Mouse (Mus musculus) brain, embryonic 14.5 days (tissue): ENCODE measurements around the gene Nrn1. TPM values are rescaled to one million over a fixed set of nuclear protein-coding genes. Genes with fewer than 3 reads are reported as not detected.

Source experiments
- DNase-seq: peaks from one replicate; pipeline ENCODE4 v3.0.0-alpha.2; 2011; ENCODE audit warnings: low read depth
- CTCF ChIP-seq: fragments of 200-500 bp; IDR thresholded peaks from 2 replicates; pipeline ENCODE4 v1.5.1; 2012; ENCODE audit warnings: inconsistent platforms, mild to moderate bottlenecking, moderate library complexity, borderline replicate concordance; ENCODE audit not compliant: insufficient read depth, insufficient read length; ENCODE audit errors: extremely low read depth
- POLR2A ChIP-seq: fragments of 200-500 bp; IDR thresholded peaks from 2 replicates; pipeline ENCODE4 v1.6.1; 2012; ENCODE audit warnings: mild to moderate bottlenecking, inconsistent platforms, borderline replicate concordance; ENCODE audit not compliant: poor library complexity, insufficient read depth, insufficient read length, severe bottlenecking; ENCODE audit errors: extremely low read depth
- polyA plus RNA-seq: library from polyadenylated mRNA; depleted of rRNA; stranded (reverse); fragments of >200 nt; gene quantifications from 2 replicates; pipeline ENCODE4 v1.2.3, GENCODE M21; 2012

Nrn1 gene
- polyA plus RNA-seq, 1 experiment = 67.3 TPM

DNA sequence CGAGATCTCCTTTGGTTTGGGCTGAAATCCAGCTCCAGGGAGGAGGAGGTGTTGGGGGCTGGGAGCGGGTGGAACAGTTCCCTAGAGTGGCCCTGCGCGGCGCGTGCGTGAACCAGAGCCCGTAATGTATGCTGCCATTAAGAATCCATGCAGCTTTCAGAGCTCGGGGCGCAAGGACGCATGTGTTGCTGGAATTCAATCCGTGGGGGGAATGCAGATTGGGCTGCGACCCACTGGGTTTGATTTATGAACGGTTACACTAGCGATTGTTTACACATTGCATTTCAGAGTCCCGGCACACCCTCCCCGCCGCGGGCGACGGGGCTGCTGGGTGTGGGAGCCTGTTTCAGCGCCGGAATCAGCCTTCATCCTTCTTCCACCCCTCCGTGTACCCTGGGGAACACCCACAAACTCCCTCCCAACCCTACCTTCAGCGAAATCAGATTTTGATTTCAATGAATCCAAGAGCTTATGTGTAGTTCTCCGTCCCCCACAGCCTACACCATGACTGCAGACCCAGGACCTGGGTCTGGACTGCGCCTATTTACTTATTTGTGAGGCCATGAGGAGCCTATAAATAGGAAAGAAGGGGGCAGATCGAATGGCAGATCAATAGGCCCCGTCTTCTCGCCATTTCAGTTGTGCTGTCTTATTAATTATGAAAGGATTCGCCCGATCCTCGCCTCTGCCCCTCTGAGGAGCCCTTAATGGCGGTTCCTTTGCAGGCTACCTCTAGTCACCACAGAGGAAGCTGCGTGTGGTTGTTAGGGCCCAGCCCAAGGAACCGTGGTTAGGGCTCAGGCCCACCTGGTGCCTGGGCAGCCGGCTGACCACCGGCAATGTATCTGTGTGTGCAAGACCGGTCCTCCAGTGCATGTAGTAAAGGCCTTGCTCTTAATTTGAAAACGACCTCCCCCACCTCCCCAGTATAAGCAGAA lies 10.1 kb downstream of the Nrn1 start:
- TF ChIP-seq POLR2A (no peak), CTCF (no peak)
- peak; percentile 95 for DNase-seq

DNA sequence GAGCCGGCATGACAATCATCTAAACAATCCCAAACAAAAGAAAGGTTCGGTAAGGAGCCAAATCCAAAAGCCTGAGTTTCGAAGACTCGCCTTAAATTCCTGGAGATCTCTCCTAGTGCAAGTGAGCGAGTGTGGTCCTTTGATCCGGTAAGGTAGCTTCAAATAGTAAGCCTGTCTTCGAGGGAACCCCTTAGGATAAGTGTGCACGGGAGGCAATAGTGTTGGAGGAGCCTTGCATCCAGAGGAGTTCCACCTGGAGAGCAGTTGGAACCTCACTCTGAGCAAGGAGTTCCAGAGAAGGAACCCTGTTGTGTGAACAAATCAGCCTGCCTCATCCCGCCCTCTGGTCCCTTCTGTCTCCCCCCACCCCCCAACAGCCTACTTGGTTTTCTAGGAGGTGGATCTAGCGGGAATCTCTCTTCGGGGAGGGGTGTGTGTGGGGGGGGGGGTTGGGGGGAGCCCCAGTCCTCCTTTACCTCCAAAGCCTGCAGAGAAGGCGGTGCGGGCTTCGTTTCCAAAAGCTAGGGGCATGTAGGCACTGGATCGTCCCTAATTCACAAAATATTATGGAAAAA lies 11.1 kb downstream of the Nrn1 start:
- no peak for TF ChIP-seq CTCF
- TF ChIP-seq POLR2A = no peak
- peak; percentile 56 for DNase-seq

DNA sequence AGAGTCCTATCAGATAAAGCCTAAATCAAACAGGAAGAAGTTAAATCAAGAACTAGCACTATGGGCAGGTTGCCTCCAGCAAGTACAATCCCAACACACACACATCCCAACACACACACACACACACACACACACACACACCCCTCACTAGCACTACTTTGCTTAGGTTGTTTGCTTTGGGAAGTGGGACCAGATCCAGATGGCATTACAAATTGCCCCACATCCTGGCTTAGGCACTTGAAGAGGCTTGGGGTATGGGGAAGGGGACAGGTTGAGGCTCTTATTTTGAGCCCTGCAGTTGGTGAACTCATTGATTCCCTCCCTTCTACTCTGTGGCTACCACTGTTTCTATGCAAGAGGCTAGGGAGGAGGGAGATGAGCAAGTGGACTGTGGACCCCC lies 12.6 kb downstream of the Nrn1 start:
- DNase-seq = no peak
- TF ChIP-seq CTCF (no peak), POLR2A (no peak)

DNA sequence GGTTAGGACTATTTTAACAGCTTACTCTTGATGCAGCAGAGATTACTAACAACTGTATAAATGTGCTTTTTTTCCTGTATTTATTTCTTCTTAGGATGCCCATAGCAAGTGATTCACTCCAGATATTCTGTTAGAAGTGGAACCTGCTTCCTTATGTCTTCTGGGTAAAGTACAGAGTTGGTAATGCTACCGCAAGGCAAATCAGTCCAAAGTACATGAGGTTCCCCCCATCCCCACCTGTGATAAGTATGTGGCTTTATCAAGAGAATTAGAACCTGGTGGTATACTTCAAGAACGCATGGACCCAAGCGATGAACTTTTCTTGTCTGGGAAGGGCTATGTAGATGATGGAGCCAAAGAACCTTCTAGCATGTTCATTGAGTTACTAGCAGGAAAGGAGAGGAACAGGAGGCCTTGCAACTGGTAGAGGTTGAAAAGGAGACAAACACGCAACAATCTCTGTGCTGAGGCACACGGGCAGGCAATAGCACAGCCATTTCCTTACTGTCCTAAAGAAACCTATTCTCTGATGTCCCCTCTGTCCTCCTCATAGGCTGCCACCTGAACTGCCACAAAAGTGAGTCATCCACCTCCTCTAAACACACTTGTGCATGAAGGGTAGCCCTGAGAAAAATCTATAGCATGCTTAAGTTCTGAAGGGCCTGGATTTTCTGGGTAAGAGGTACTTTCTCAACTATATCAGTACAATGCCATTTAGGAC lies 14.5 kb downstream of the Nrn1 start:
- TF ChIP-seq CTCF = no peak
- TF ChIP-seq POLR2A = no peak

DNA sequence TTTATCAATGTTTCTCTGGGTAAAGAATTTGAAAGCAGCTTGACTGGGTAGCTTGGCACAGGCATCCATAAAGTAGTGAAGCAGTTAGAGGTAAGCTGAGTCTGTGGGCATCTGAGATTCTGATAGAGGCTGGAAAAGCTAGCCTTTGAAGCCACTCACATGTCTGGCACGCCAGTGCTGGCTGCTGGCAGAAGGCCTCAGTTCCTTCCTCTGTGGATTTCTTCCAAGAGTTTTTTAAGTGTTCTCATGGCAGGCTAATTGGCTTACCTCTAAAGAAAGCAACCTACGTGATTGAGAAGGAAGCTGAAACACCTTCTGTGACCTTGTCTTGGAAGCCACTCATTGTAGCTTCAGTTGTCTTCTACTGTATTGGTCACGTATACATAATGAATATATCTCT lies 17.6 kb downstream of the Nrn1 start:
- DNase-seq = peak; percentile 64
- TF ChIP-seq CTCF = no peak
- no peak for TF ChIP-seq POLR2A

More for the DNA sequence above, 14.5 kb downstream of the Nrn1 start:
- DNase-seq = no peak

DNA sequence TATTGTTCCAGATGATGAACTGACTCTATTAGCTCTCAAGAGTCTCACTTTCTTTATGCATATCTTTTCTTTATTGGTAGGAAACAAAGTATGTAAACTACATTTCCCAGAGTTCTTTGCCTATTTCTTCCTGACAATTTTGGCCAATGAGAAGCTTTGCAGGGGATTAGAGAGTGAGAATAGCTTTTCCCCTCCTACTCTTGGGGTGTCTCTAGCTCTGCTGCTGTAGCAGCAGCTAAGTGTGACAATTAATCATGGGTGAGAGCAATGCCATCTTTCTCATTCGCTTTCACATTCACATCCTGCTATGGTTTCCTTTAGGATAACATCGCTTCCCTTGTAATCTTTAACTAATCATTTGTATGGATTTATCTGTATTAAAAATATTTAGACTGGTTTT lies 18.2 kb downstream of the Nrn1 start:
- TF ChIP-seq POLR2A (no peak), CTCF (no peak)
- peak; percentile 79 for DNase-seq

DNA sequence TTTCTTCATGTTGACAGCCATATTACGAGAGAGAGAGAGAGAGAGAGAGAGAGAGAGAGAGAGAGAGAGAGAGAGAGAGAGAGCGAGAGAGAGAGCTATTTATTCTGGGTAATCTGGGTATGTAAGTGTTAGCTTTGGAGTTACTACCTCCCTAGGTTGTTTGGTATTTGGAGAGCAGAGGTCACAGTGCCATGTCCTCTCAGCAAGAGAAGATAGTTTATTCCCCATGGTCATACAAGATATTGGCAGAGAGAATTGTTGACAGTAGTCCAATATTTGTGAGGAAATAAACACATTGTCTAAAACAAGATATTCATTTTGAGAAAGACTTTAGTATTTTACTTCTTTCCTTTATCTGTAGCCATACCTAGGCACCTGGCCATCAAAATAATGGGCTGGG lies 20.8 kb downstream of the Nrn1 start:
- TF ChIP-seq CTCF (no peak), POLR2A (no peak)

DNA sequence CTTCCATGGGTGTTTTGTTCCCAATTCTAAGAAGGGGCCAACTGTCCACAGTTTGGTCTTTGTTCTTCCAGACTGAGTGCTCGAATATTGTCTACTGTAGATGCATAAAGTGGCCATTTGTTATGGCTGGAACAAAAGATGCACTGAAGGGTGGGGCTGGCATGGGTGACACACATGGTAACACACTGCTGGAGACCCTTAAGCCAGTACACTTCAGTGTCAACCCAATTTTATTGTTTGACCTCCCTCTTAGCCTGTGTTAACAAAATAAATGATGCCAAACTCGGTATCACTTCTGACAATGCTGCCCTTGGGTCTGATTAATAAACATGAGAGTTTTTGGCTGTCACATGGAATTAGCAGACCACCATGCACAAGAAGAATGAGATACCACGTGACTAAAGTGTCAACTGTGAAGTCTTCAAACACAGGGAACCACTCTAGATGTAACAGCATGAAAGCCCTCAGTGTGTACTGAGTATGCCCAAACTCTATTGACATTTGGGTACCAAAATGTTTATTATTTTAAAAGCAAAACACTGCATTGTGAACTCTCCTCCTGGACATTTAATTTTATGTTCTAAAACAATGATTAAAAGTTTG lies 27.7 kb downstream of the Nrn1 start:
- peak; percentile 23 for DNase-seq

More for the DNA sequence above, 20.8 kb downstream of the Nrn1 start:
- DNase-seq = no peak

DNA sequence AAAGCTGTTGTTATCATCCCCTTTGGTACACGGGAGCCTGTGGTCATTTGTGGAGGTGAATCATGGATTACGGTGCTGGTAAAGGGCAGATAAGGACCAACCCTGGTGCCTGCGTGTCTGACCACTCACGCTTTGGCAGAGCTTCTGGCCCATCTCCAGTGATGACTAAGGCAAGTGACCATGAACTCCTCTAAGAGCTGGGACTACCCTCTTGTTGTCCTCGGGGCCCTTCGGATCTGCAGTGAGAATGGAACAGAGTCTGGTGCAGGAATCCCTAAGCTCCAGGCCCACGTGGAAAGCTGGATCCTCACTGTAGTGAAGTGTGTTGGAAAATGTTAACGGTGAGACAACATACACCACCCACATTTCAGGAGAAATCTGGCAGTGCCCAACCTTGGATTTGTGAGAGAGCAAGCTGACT lies 38.6 kb downstream of the Nrn1 start:
- DNase-seq = no peak
- TF ChIP-seq POLR2A (no peak), CTCF (no peak)

More for the DNA sequence above, 27.7 kb downstream of the Nrn1 start:
- no peak for TF ChIP-seq CTCF

DNA sequence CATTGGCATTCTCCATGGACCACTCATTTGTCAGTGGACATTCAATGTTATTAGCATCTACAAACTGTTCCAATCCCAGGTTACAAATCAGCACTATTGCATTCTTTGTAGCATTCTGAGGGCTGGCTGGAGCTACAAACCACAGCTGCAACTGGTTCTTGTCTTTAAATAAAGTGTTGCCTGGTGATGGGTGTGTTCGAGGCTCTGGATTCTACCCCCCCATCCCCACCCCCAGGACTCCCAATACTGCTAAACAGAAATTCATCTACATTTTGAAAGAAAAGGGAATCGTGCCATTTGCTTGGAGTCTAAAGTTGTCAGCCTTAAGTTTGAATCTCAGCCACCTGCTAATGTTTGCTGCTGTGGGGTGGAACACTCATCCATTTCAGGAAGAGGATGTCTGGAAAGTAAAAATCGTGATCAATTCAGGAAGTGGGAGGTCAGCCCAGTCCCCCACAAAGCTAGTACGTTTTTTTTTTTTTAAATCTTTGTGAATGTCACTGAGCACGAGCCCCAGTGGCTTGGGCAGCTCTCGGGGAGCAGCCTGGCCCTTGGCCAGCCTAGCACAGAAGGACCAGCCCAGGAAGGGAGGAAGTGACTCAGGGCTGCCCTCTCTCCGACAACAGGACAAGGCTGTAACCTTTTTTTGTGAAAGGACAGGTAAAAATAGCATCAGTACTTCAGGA lies 39.3 kb downstream of the Nrn1 start:
- TF ChIP-seq CTCF (no peak), POLR2A (no peak)
- DNase-seq = no peak

DNA sequence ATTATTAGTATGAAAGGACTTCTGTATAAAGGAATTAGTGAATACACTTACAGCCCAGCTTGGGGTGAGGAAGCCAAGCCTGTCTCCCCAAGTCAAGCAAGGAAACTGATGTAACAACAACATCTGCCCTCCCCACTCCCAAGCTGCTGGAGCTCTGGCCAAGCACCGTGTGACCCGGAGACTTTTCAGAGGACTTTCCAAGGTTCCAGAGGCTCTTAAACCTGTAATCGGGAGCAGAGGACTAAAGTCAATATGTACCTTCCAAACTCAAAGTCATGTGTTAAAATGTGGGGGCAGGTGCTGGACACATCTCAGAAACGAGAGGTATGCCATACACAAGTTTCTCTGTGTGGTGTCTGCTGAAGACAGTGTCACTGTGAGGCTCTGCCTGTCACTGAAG lies 51.4 kb downstream of the Nrn1 start:
- no peak for DNase-seq
- TF ChIP-seq CTCF (no peak), POLR2A (no peak)

DNA sequence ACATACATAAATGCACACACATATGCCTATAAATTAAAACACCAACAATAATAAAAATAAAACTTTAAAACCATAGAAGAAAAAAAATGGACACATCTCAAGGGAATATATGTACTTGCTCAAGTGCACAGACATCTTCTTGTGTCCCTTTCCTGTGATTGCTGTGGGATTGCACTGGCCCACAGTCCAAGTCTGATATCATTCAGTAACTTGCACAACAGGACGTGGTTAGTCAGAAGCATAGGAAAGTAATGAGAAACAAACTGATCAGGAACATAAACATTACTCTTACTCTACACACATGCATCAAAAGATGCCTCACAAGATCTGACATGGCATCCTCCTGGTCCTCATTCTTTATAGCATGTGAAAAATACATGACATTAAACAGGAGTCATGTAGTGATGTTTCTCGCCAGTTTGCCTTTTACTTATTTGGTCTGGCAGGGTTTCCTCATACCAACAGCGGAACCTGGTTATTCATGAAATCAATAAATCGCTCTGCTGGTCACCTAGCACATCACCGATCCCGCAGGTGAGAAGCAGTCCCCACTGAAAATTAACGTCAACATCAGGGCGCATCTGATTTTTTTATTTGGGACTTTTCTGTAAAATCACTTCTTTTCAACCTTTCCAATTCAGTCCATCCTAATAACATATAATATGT lies 54.1 kb downstream of the Nrn1 start:
- DNase-seq = no peak
- TF ChIP-seq CTCF (no peak), POLR2A (no peak)

DNA sequence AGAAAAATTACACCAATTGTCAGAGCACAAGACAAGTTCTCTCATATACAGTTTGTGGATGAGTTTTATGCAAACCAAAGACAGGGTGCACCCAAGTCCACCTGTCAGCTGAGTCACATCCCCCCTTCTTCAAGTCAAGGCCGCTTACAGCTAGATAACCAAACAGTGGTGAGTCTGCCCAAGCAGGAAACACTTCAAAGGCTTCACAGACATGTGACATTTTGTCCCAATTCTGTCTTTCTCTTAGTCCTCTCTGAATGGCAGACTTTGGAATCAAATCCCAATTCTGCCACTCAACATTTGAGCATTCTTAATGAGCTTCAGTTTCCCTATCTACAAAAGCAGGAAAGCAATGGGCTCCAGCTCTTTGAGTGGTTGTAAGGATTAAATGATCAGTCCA lies 55.6 kb downstream of the Nrn1 start:
- TF ChIP-seq POLR2A (no peak), CTCF (no peak)

More for the DNA sequence above, 55.6 kb downstream of the Nrn1 start:
- no peak for DNase-seq
